Mouse (Mus musculus): ENCODE measurements around the gene Pfdn4.

- no peak for TF ChIP-seq CTCF (IDR thresholded peaks at IDR 0.05; ENCODE audit: extremely low read depth, insufficient read length, insufficient replicate concordance, low read depth, low read length)
- no peak for TF ChIP-seq POLR2A (IDR thresholded peaks at IDR 0.05; ENCODE audit: low read depth, low read length)
These were observed 19.6 kb upstream of the Pfdn4 start for GRCm38 (mm10) chr2:170476643-170477042.
